Mouse (Mus musculus): ENCODE results near the gene Stac2. TPM values are rescaled to one million over a fixed set of nuclear protein-coding genes. Genes with fewer than 3 reads are reported as not detected.

The Stac2 gene
- total RNA-seq, 2 experiments from 2014 or later, result 27.2 to 31.0 TPM

DNA sequence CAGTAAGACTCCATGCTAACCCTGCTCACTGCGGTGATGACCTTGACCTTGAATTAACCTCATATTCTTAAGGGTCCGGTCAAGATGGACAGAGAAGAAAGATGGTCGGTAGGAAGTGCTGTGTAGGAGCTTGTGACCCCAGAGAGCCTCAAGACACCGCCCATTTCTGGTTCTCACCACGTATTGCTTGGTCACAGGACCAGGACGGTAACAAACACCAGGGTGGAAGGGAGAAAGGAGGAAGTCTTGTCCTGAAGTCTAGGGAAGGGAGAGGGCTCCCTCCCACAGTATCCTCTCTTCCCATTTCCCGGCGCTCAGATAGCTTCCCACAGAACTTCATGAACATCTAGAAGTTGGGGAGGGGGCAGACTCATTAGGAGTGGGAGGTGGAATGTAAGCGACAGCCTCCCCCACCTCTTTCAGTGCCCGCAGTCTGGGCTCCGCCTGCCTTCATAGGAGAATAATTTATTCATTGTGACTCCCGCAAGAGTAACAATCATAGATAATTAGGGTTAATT, 1.6 kb downstream of the Stac2 start:
- no peak for DNase-seq (ENCODE audit: low spot score in 2 of 2)

DNA sequence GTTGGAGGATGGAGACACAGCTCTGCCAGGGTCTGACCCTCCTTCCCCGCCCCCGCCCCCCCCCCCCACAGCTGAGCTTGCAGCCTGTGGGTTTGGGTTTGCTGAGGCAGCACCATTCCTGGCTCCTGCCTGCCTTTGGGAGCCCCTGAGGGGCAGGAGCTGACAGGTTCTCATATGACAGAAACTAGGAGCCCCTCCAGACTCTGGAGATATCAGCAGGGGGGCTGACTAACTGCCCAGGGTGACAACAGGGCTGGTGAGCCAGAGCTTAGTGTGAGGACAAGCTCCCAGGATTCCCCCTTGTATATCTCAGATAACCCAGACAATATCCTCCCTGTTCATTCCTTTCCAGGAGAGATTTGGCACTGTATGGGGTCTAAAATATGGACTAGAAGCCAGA, 2.3 kb downstream of the Stac2 start:
- DNase-seq (ENCODE audit: low spot score in 2 of 2), result no peak

DNA sequence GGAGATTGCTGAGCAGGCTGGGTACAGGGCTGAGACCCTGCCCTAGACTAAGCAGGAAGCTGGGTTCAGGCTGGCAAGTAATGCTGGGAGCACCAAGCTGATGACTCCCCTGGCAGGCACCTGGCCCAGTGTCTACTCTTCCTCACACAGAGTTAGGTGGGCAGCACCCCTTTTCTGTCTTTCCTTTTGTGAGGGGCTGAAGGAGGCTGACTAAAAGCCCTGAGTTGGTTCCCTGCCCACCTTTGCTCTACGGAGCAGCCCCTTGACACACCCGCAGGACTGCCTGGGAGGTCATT, 2.8 kb downstream of the Stac2 start:
- DNase-seq (ENCODE audit: low spot score in 2 of 2), result no peak

DNA sequence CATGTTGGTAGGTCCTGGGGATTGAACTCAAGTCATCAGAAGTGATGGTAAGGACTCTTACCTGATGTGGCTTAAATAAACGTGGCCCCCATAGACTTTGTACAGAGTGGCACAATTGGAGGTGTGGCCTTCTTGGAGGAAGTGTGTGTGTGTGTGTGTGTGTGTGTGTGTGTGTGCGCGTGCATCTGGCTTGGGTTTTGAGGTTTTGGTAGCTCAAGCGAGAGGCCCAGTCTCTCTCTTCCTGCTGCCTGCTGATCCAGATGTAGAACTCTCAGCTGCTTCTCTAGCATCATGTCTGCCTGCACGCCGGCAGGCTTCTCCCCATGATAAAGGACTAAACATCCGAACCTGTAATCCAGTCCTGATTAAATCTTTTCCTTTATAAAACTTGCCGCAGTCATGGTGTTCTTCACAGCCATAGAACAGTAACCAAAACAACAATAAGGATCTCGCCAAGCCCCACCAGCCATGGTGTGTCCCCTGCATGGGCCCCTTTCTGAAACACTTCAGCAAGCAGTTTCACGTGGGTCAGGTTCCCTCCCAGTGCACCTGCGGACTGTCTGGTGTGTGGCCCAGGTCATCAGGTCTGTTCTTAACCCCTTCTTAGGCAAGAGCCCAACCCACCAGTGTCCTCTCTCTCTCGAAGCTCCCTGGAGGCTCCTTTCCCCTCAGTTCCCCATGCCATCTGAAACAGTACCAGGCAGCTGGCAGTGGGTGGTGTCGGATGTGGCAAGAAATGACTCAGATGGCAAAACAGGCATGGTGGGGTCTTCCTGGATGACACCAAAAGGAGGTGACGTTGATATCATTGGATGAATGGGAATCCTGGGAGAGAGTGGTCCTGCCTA, 3.4 kb downstream of the Stac2 start:
- no peak for DNase-seq (ENCODE audit: low spot score in 2 of 2)

DNA sequence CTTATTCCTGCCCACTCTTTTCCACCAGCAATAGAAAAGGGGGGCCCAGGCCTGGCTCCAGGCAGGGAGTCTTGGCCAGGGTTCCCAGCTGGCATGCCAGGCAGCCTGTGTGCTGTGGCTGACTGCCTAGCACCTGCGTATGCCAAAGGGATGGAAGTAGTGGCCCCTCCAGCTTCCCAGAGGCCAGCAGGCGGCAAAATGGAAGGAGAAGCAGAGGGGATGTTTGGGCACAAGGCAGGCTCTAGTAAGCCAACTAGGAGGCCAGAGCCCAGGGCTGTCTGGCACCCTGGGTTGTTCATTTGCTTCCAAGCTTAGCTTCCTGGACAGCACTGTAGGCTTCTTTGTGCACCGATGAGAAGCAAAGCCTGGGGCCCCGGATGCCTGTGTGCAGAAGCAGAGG, 5.5 kb downstream of the Stac2 start:
- peak; percentile 78 to 87 for DNase-seq (ENCODE audit: low spot score in 2 of 2)

DNA sequence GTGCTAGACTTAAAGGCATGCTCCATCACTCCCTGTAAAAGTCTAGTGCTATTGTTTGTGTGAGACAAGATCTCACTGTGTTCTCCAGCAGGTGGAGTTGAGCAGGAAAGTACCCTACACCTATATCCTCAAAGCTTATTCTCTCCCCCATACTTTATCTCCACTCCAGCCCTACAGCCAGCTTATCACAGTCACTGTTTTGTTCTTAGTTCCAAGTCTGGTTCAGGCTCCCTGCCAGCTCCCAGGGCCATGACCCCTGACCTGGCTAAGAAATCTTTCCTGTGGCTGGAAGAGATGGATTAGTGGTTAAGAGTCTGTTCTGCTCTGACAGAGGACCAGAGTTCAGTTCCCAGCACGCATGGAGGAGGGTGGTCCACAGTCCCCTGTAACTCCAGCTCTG, 6.8 kb downstream of the Stac2 start:
- DNase-seq (ENCODE audit: low spot score in 2 of 2), result no peak

DNA sequence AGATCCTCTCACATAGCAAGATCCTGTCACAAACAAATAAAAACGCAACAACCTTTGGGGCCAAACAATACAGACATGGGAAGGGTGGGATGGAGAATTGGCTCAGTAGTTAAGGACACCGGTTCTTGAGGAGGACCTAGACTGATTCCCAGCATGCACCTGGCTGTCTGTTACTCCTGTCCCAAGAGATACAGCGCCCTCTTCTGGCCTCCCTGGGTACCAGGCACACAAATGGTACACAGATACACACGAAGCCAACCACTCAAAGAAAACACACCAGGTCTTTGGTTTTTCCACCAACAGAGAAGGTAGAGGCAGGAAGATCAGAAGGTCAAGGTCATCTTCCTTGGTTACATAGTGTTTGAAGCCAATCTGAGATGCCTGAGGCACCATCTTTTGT, 7.7 kb downstream of the Stac2 start:
- no peak for DNase-seq (ENCODE audit: low spot score in 2 of 2)

DNA sequence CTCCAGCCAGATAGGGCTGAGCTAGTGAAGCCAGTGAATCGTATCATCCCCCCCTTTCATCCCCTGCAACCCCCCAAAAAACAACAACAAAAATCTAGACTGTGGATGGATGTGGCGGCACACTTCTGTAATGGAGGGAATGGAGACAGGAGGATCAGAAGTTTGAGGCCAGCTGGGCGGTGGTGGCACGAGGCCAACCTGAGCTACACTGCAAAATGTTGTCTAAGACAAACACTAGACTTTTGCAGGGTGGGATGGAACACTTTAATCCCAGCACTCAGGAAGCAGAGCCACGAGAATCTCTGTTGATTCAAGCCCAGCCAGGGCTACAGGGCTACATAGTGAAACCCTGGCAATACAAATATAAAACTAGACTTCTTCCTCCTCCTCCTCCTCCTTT, 9.2 kb downstream of the Stac2 start:
- DNase-seq (ENCODE audit: low spot score in 2 of 2), result no peak

DNA sequence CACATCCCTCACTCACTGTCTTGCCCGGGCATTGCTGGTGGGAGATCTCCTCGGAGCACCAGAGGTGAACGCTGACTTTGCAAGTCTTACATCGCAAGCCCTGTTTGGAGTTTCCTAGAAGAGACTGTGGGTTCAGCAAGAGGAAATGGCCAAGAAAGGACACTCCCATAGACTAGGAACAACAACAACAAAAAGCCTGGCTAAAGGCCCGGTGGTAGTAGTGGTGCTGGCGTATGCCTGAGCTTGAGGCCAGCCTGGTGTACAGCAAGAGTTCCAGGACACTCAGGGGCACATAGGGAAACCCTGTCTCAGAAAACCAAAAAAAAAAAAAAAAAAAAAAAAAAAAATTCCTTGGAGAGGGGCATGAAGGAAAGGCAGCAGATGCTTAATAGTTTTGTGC, 10.5 kb downstream of the Stac2 start:
- no peak for DNase-seq (ENCODE audit: low spot score in 2 of 2)

DNA sequence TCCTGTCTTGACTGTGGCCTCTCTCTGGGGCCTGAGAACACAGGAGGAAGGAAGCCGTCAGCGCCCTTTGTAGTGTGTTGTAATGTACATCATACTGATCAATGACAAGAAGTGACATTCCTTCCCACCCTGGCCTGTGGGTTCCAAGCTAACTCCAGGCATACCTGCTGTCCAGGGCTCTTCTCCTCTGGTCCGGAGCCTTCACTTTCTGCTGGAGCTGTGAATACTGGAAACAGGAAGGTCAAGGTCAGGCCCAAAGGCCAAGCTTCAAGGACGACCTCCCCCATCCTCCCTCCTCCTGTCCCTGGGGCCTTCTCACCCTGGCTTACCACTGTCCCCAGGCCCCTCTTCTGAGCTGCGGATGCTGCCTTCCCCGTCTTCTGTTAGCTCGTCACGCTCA, 12.3 kb downstream of the Stac2 start:
- no peak for DNase-seq (ENCODE audit: low spot score in 2 of 2)

DNA sequence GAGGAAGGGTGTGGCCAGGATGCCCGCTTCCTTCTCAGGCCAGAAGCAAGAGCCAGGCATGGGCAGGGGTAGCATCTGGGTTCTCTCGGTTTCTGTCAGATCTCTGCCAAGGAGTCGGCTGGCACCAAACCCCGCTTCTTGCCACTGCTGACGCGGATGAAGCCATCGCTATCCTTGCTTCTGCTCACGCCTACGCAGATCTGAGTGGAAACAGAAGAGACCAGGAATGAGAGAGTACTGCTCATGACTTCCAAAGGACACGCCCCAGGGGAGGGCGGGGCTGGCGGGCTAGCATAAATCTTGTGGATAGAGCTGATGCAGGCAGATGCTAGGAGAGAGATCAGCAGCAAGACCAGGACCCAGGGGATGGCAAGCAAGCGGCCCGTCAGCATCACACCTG, 15.4 kb downstream of the Stac2 start:
- DNase-seq (ENCODE audit: low spot score in 2 of 2), result no peak

DNA sequence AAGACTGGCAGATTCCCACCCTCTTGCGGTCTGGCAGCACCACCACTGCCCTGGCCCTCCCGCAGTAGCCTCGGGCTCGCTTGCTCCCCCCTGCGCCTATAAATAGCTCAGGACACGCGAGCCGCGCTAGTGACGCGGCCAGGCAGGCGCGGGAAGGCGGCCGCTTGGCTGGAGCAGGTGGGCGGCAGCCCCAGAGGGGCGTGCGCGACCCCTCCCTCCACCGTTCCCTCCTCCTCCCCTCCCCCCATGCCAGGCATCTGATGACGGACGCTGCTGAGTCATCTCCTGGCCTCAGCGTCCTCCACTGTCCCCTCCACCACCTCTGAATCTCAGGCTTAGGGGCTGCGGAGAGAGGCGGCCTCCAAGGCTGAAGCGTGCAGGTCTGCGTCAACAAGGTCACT, 17.3 kb downstream of the Stac2 start:
- DNase-seq (ENCODE audit: low spot score in 2 of 2), result no peak

DNA sequence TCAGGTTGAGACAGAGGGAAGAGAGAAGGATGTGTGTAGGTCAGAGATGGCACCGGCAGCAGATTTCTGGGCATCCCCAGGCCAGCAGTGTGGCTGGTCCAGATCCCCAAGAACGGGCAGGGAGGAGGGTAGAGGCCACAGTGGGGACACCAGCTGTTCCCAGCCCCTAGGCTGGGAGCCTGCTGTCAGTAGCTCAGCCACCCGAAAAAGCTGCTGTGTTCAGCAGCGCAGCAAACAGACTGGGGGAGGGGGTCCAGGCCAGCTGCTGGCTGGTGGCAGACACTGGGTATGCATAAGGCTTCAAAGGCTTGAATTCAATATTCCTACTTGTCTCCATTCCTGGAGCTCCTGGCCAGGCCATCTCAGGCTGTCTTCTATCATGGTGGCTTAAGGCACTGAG, 18.4 kb downstream of the Stac2 start:
- no peak for DNase-seq (ENCODE audit: low spot score in 2 of 2)

DNA sequence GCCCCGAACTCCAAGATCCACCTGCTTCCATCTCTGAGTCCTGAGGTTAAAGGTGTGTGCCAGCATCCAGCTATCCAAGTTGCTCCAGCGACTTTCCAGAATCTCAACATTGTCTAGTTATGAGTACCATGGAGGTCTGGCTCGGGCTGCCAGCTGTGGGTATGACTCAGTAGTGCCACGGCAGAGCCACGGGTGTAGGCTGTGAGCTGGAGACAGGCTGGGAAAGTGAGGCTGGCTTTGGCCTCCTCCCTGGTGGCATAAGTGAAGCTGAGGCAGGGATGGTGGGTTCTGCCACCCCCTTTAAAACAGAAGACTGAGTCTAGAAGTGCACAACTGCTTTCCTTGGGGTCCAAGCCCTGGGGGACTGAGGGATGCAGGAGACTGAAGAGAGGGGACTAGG, 19.2 kb downstream of the Stac2 start:
- DNase-seq (ENCODE audit: low spot score in 2 of 2), result no peak

DNA sequence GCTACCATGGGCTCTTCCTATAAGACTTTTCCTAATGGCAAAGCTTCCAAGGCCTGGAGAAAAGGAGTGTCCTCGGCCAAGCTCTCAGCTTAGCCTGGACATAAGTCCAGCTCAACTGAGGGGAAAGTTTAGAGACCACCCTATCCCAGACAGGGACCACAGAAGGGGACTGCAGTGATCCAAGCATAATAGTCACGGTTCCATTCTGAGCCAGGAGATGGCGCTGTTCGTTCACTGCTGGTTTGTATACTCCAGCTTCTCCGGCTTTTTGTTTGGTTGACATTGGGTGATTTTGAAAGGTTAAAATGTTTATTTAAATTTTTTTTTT, 21.9 kb downstream of the Stac2 start:
- peak; percentile 82 to 85 for DNase-seq (ENCODE audit: low spot score in 2 of 2)

DNA sequence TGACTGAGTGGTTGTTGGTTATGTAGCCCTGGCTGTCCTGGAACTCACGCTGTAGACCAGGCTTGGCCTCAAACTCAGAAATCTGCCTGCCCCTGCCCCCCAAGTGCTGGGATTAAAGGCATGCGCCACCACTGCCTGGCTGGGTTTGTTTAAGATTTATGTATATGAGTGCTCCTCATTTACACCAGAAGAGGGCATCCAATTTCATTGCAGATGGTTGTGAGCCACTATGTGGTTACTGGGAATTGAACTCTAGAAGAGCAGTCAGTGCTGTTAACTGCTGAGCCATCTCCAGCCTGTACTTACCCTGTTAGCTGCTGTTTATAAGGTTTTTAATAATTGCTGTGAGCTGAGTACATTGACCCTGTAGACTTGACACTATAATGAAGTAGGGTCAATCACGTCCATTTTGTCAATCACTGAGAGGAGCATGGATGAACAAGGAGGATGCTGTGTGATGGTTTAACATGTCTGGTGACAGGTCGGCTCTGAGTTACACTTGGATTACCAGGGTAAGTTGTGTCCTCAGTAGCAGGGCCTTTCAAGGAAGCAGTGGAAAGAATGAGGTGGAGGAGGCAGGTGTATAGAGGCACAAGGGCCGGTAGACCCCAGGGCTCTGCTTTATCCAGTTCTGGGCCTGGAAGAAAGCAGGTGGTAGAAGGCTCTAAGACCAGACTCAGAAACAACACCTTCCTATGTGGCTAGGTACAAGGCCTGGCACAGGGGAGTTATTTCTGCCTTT, 22.4 kb downstream of the Stac2 start:
- DNase-seq (ENCODE audit: low spot score in 2 of 2), result no peak

DNA sequence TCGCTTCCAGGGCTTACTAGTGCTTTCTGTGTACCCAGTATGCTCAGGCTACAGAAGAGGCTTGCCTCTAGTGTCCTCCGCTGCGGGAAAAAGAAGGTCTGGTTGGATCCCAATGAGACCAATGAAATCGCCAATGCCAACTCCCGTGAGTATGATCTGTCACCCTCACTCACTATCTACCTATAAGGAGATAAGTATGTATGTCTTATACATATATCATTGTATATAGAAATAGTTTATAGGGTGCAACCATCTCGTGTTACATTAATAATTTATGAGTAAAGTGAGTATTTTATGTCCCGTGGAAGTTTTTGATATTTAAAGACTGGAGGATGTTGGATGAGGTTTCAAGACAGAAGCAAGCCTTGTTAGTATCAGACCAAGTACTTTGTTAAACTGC, 25.5 kb downstream of the Stac2 start:
- DNase-seq (ENCODE audit: low spot score in 2 of 2), result no peak

DNA sequence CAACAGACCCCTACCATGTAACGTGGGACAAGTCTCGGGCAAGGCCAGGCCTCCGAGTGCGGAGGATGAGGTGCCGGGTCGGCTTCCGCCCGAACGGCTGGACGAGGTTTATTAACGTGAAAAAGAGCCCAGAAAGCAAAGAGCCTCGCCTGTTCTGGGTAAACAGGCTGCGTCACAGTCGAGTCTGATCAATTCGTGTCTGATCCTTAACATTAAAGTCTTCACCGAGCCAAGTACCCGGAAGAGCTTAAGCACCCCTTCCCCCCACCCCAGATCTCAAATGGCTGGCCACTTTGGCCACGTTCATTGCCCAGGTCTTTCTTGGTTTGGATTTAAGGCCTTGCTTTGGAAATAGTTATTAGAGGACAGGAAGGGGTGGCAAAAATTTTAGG, 26.0 kb downstream of the Stac2 start:
- DNase-seq (ENCODE audit: low spot score in 2 of 2), result no peak

DNA sequence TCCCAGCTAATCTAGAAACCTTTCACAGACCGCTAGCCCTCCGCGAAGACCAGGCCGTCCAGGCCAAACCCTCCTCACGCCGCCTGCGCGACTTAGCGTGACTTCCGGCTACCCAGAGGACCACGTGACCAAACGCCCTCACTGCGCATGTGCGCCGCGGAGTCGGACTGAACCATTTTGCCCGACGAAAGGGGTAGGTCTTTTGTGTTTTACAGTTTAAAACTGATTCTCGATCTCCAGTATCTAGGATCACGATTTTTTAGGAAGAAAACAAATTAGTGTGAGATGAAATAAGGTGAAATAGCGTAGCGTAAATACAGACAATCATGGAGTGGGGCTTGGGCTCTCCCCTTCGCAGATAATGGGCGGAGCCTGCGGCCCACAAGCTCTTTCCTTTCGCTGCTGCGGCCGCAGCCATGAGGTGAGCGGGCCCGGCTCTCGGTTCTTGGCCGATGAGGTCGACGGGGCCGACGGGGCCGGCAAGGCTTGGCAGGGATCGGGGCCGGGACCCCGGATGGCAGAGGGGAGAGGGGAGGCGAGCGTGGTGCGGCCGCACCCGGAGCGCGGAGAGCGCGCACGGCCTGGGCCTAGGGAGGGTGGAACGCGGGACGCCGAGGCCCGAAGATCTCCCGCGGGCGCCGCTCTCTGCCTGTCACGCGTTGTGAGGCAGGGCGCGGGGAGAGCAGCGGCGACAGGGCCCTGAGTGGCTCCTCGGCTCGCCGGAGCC, 26.5 kb downstream of the Stac2 start, which contains the start of gene Rpl19:
Rpl19 (plus strand) TSS at position 141 of the 727 bp plus-strand sequence.
- peak; percentile 95 for DNase-seq (ENCODE audit: low spot score in 2 of 2)

DNA sequence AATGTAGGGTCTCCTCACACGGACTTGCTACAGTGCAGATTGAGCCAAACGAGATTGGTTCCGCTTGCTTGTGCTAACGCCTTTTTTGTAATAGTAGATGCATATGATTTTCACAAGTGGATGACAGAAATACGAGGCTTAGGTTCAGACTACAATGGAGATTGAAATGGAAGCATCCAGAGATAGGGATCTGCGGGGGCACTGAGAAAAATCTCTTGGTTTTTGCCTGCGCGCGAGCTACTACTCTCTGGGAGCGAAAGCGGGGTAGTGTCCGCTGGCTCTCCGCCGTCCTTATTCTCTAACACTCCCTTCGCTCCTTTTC, 27.1 kb downstream of the Stac2 start:
- no peak for DNase-seq (ENCODE audit: low spot score in 2 of 2)

DNA sequence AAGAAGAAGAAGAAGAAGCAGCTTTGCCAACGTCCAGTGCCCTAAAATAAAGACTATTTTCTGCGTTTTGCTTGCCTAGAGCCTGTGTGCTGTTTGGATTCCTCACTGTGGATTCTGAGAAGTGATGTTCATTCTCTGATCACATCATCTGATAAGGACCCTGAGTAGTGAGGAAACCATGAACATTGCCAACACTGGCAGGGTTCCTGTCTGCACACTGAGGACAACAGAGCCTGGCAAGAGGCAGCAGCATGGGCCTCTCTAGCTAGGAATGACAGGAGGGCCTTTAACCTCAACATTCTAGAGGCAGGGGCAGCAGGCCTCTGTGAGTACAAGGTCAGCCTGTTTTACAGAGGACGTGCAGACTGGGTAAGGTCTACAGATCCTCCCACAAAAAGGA, 28.7 kb downstream of the Stac2 start:
- no peak for DNase-seq (ENCODE audit: low spot score in 2 of 2)

Data from layer of hippocampus, postnatal 14 days (tissue).